Mouse (Mus musculus): Measurements from ENCODE around the gene Ccndbp1. TPM values are rescaled to one million over a fixed set of nuclear protein-coding genes. Genes with fewer than 3 reads are reported as not detected.
A peak's percentile ranks its signal among the peaks of the same experiment; 100 is the strongest.
"Not testable (repeated sequence)": the region's sequence is repeated elsewhere in the genome, so short reads cannot be mapped to it uniquely, and the experiment has no call there.

Gene Ccndbp1
- polyA plus RNA-seq, 1 experiment from 2014 or later = 53.6 TPM

- 90% methylated on average over 4 of the region's 4 CpGs for WGBS
- Histone ChIP-seq H3K27me3 (ENCODE audit: control insufficient read depth, insufficient read depth, low read length) (no peaks in the 10 kb centered on the region), H3K4me3 (ENCODE audit: low read length) (no peak overlapping the region), H3K9me3 (ENCODE audit: control insufficient read depth, low read length) (no peaks in the 10 kb centered on the region), H3K27ac (ENCODE audit: low read depth, low read length) (no peak overlapping the region), H3K4me1 (ENCODE audit: control insufficient read depth, insufficient read depth, low read length) (peaks cover 8% of the 10 kb centered on the region; the same call in 1 of the 2 replicates), H3K36me3 (ENCODE audit: control insufficient read depth, insufficient read depth, low read length) (no peaks in the 10 kb centered on the region; the same call in 1 of the 2 replicates), H3K9ac (ENCODE audit: low read depth, low read length) (no peak overlapping the region), H3K4me2 (replicated peaks; ENCODE audit: low read depth, low read length) (no peak overlapping the region)
- no peak for ATAC-seq (ENCODE audit: low FRiP score, low TSS enrichment)
These were observed 36.4 kb upstream of the Ccndbp1 start for GRCm38 (mm10) chr2:120971766-120972165.

GRCm38 (mm10) chr2:120972257-120972656 lies 35.9 kb upstream of the Ccndbp1 start:
- H3K36me3 ChIP-seq (ENCODE audit: control insufficient read depth, insufficient read depth, low read length); H3K4me3 ChIP-seq (ENCODE audit: low read length); H3K9me3 ChIP-seq (ENCODE audit: control insufficient read depth, low read length); ATAC-seq (ENCODE audit: low FRiP score, low TSS enrichment); H3K4me2 ChIP-seq (replicated peaks; ENCODE audit: low read depth, low read length); H3K9ac ChIP-seq (ENCODE audit: low read depth, low read length); H3K27me3 ChIP-seq (ENCODE audit: control insufficient read depth, insufficient read depth, low read length); H3K27ac ChIP-seq (ENCODE audit: low read depth, low read length); H3K4me1 ChIP-seq (ENCODE audit: control insufficient read depth, insufficient read depth, low read length): not testable (repeated sequence)
- WGBS = 98% methylated on average over 8 of the region's 8 CpGs

- Histone ChIP-seq H3K4me3 (ENCODE audit: low read length) (no peak overlapping the region), H3K9ac (ENCODE audit: low read depth, low read length) (no peak overlapping the region), H3K27ac (ENCODE audit: low read depth, low read length) (no peak overlapping the region), H3K27me3 (ENCODE audit: control insufficient read depth, insufficient read depth, low read length) (no peaks in the 10 kb centered on the region), H3K9me3 (ENCODE audit: control insufficient read depth, low read length) (no peaks in the 10 kb centered on the region), H3K4me2 (replicated peaks; ENCODE audit: low read depth, low read length) (0 out of 2 replicates have a peak overlapping the region, but pooled peaks have one; percentile 4), H3K4me1 (ENCODE audit: control insufficient read depth, insufficient read depth, low read length) (peaks cover 8% of the 10 kb centered on the region; the same call in 1 of the 2 replicates), H3K36me3 (ENCODE audit: control insufficient read depth, insufficient read depth, low read length) (no peaks in the 10 kb centered on the region)
- 15% methylated on average over 5 of the region's 5 CpGs for WGBS
- ATAC-seq (ENCODE audit: low FRiP score, low TSS enrichment) = no peak
These were observed 35.2 kb upstream of the Ccndbp1 start for GRCm38 (mm10) chr2:120972964-120973363.

- no peak overlapping the region; the same call in 1 of the 2 replicates for H3K4me2 ChIP-seq (replicated peaks; ENCODE audit: low read depth, low read length)
These were observed 31.9 kb upstream of the Ccndbp1 start for GRCm38 (mm10) chr2:120976308-120976707.

GRCm38 (mm10) chr2:120976990-120977925 lies 30.9 kb upstream of the Ccndbp1 start, which contains the start of gene Tmem62:
Gene Tmem62 (plus strand): TSS chr2:120977017.
- Histone ChIP-seq H3K4me3 (ENCODE audit: low read length) (peak within 1 kb of the TSS; percentile 80), H3K27ac (ENCODE audit: low read depth, low read length) (peak within 1 kb of the TSS; percentile 59; the same call in 1 of the 2 replicates), H3K36me3 (ENCODE audit: control insufficient read depth, insufficient read depth, low read length) (no peaks in the 10 kb centered on the region), H3K4me1 (ENCODE audit: control insufficient read depth, insufficient read depth, low read length) (no peaks in the 10 kb centered on the region), H3K4me2 (replicated peaks; ENCODE audit: low read depth, low read length) (peak within 1 kb of the TSS; percentile 97), H3K27me3 (ENCODE audit: control insufficient read depth, insufficient read depth, low read length) (no peaks in the 10 kb centered on the region), H3K9me3 (ENCODE audit: control insufficient read depth, low read length) (no peaks in the 10 kb centered on the region), H3K9ac (ENCODE audit: low read depth, low read length) (peak within 1 kb of the TSS; percentile 79)
- ATAC-seq (ENCODE audit: low FRiP score, low TSS enrichment) = peak; percentile 82
- WGBS = under 1% methylated on average over 56 of the region's 71 CpGs

More at GRCm38 (mm10) chr2:120976308-120976707, 31.9 kb upstream of the Ccndbp1 start:
- ATAC-seq (ENCODE audit: low FRiP score, low TSS enrichment) = no peak
- Histone ChIP-seq H3K36me3 (ENCODE audit: control insufficient read depth, insufficient read depth, low read length) (no peaks in the 10 kb centered on the region), H3K9me3 (ENCODE audit: control insufficient read depth, low read length) (no peaks in the 10 kb centered on the region), H3K27me3 (ENCODE audit: control insufficient read depth, insufficient read depth, low read length) (no peaks in the 10 kb centered on the region), H3K4me3 (ENCODE audit: low read length) (no peak overlapping the region), H3K27ac (ENCODE audit: low read depth, low read length) (no peak overlapping the region), H3K4me1 (ENCODE audit: control insufficient read depth, insufficient read depth, low read length) (no peaks in the 10 kb centered on the region), H3K9ac (ENCODE audit: low read depth, low read length) (no peak overlapping the region)
- WGBS = 57% methylated on average over 4 of the region's 4 CpGs

- H3K9ac ChIP-seq (ENCODE audit: low read depth, low read length) = no peak overlapping the region
- 0 out of 2 replicates have a peak, but pooled peaks have one; percentile 16 for ATAC-seq (ENCODE audit: low FRiP score, low TSS enrichment)
- no peaks in the 10 kb centered on the region for H3K4me1 ChIP-seq (ENCODE audit: control insufficient read depth, insufficient read depth, low read length)
- WGBS = 82% methylated on average over 8 of the region's 8 CpGs
- peak overlapping the region; percentile 97 for H3K4me2 ChIP-seq (replicated peaks; ENCODE audit: low read depth, low read length)
- no peak overlapping the region for H3K27ac ChIP-seq (ENCODE audit: low read depth, low read length)
- no peaks in the 10 kb centered on the region for H3K9me3 ChIP-seq (ENCODE audit: control insufficient read depth, low read length)
- no peaks in the 10 kb centered on the region for H3K27me3 ChIP-seq (ENCODE audit: control insufficient read depth, insufficient read depth, low read length)
- peak overlapping the region; percentile 80 for H3K4me3 ChIP-seq (ENCODE audit: low read length)
- no peaks in the 10 kb centered on the region for H3K36me3 ChIP-seq (ENCODE audit: control insufficient read depth, insufficient read depth, low read length)
These were observed 30.1 kb upstream of the Ccndbp1 start for GRCm38 (mm10) chr2:120977926-120978692.

GRCm38 (mm10) chr2:120978693-120979037 lies 29.5 kb upstream of the Ccndbp1 start:
- Histone ChIP-seq H3K27me3 (ENCODE audit: control insufficient read depth, insufficient read depth, low read length) (no peaks in the 10 kb centered on the region), H3K4me2 (replicated peaks; ENCODE audit: low read depth, low read length) (no peak overlapping the region), H3K36me3 (ENCODE audit: control insufficient read depth, insufficient read depth, low read length) (no peaks in the 10 kb centered on the region), H3K4me1 (ENCODE audit: control insufficient read depth, insufficient read depth, low read length) (no peaks in the 10 kb centered on the region), H3K4me3 (ENCODE audit: low read length) (no peak overlapping the region), H3K9ac (ENCODE audit: low read depth, low read length) (no peak overlapping the region), H3K27ac (ENCODE audit: low read depth, low read length) (no peak overlapping the region), H3K9me3 (ENCODE audit: control insufficient read depth, low read length) (no peaks in the 10 kb centered on the region)
- 76% methylated on average over 2 of the region's 2 CpGs for WGBS
- no peak for ATAC-seq (ENCODE audit: low FRiP score, low TSS enrichment)

- no peak overlapping the region for H3K4me2 ChIP-seq (replicated peaks; ENCODE audit: low read depth, low read length)
- H3K36me3 ChIP-seq (ENCODE audit: control insufficient read depth, insufficient read depth, low read length) = no peaks in the 10 kb centered on the region
- H3K9me3 ChIP-seq (ENCODE audit: control insufficient read depth, low read length) = no peaks in the 10 kb centered on the region
- no peak overlapping the region for H3K4me3 ChIP-seq (ENCODE audit: low read length)
- 97% methylated on average over 1 of the region's 1 CpGs for WGBS
- no peaks in the 10 kb centered on the region for H3K27me3 ChIP-seq (ENCODE audit: control insufficient read depth, insufficient read depth, low read length)
- no peaks in the 10 kb centered on the region for H3K4me1 ChIP-seq (ENCODE audit: control insufficient read depth, insufficient read depth, low read length)
- ATAC-seq (ENCODE audit: low FRiP score, low TSS enrichment) = no peak
- no peak overlapping the region for H3K9ac ChIP-seq (ENCODE audit: low read depth, low read length)
- H3K27ac ChIP-seq (ENCODE audit: low read depth, low read length) = no peak overlapping the region
These were observed 28.4 kb upstream of the Ccndbp1 start for GRCm38 (mm10) chr2:120979819-120980218.
